Mouse (Mus musculus) urinary bladder, postnatal 4 days (tissue): ENCODE measurements around the gene Prkce.

Experiments used
- DNase-seq, 2 experiments: peaks; one replicate each; pipeline ENCODE4 v3.0.0; 2021 to 2022; ENCODE audit warnings: low spot score in 2 of 2

Gene Prkce

DNA sequence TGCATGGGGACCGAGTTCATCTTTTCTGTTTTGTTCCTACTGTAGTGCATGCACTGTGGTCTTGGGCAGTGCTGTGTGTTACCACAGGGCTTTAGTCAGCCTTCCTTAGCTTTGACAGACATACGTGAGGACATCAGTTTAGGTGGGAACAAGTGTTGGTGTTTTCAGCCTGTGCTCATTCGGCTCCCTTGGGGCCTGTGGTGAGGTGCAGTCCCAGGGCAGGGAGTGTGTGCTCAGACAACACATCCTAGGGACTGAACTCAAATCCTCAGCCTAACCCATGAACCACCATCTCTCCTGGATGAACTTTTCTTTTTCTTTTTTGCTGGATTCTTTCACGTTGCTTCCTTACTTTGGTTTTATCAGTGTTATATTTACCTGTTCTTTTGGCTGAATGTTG lies 535.8 kb downstream of the Prkce start:
- DNase-seq, result no peak

DNA sequence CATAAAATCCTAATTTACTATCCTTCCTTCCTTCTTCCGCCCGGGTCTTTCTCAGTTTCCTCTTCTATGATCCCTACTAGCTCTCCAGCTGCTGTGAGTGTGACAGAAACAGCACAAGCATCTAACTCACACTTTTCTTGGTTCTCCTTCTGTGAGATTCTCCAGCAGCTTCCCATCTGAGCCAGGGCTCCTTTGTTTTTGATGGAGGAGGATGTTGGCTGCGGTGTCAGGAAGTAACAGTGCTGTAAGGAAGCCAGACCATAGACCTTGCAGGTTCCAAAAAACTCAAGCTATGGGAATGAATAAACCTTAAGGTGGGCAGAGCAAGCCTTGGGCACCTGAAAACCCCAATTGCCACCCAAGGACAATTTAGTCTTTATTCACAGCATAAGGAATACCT lies 537.7 kb downstream of the Prkce start:
- DNase-seq, result no peak

DNA sequence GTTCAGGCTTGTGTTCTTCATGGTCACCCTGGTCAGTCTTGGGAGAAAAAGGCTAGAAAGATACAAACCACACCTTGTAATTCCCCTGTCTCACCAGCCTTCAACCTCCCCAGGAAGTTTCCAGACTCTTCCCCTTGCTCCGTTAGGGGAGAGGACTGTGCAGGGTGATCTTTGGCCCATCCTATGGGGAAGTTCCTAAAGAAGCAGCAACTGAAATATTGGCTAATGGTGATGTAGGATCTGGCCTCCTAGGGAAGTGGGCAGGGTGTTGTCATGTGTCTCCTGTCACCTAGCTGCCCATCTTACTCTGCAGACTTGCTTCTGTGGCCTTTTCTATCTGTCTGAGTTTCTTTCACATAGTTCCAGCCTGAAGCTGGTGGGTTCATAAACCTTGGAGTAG lies 538.9 kb downstream of the Prkce start:
- no peak for DNase-seq
